Mouse (Mus musculus) hindbrain, postnatal 0 days (tissue): ENCODE data around the gene Olfr196. TPM values are rescaled to one million over a fixed set of nuclear protein-coding genes. Genes with fewer than 3 reads are reported as not detected.

Experiments
- ATAC-seq: fragments of 200-750 bp; cut with Nextera tagmentation; 2 replicates; pipeline ENCODE4 v1.8.0; 2017; ENCODE audit warnings: mild to moderate bottlenecking, moderate TSS enrichment, moderate library complexity
- DNase-seq: peaks from one replicate; pipeline ENCODE4 v3.0.0-alpha.2; 2015; ENCODE audit warnings: low spot score
- H3K27ac ChIP-seq: fragments of 300-500 bp; sonication (generic); 2 replicates; pipeline ENCODE4 v1.5.1; 2014; ENCODE audit warnings: mild to moderate bottlenecking
- H3K27me3 ChIP-seq: fragments of 300-500 bp; sonication (generic); 2 replicates; pipeline ENCODE4 v1.6.1; 2014; ENCODE audit warnings: low read length, mixed read lengths; ENCODE audit not compliant: insufficient read depth
- H3K36me3 ChIP-seq: fragments of 300-500 bp; sonication (generic); 2 replicates; pipeline ENCODE4 v1.6.1; 2014; ENCODE audit warnings: low read length, mixed read lengths; ENCODE audit not compliant: insufficient read depth
- H3K4me1 ChIP-seq: fragments of 300-500 bp; sonication (generic); 2 replicates; pipeline ENCODE4 v1.6.1; 2014; ENCODE audit warnings: antibody characterized with exemption, low read length, mixed read lengths; ENCODE audit not compliant: insufficient read depth
- H3K4me2 ChIP-seq: fragments of 300-500 bp; sonication (generic); 2 replicates; pipeline ENCODE4 v1.6.1; 2014; ENCODE audit warnings: low read depth, mild to moderate bottlenecking, low read length, moderate library complexity, mixed read lengths
- H3K4me3 ChIP-seq: fragments of 300-500 bp; sonication (generic); 2 replicates; pipeline ENCODE4 v1.5.1; 2014; ENCODE audit warnings: low read length
- H3K9ac ChIP-seq: fragments of 300-500 bp; sonication (generic); replicated peaks from 2 replicates; pipeline ENCODE4 v1.6.1; 2014; ENCODE audit warnings: mild to moderate bottlenecking, low read length, moderate library complexity, mixed read lengths
- H3K9me3 ChIP-seq: fragments of 300-500 bp; sonication (generic); 2 replicates; pipeline ENCODE4 v1.6.1; 2016; ENCODE audit warnings: low read length, mixed read lengths
- CTCF ChIP-seq: IDR thresholded peaks from 2 replicates; pipeline ENCODE4 v1.5.1; 2016; ENCODE audit warnings: antibody characterized with exemption, control low read depth, low read depth
- WGBS: fragments of 180-500 bp; shearing (Covaris S2); extraction: QIAGEN DNeasy Blood & Tissue Kit; methylation state at CpG from one replicate; pipeline ENCODE4 v1.1.7; 2014; 5-methylcytosine and 5-hydroxymethylcytosine counted together
- polyA plus RNA-seq: library from polyadenylated mRNA; unstranded; fragments of >200 nt; fragmentation: Nextera tagmentation; extraction: Ambion mirVana; gene quantifications from 2 replicates; pipeline ENCODE4 v1.2.1, GENCODE M21; 2015
- total RNA-seq: library from RNA; depleted of rRNA; stranded (reverse); fragments of >200 nt; gene quantifications from 2 replicates; pipeline ENCODE4 v1.2.3, GENCODE M21; 2014; rRNA removed

The Olfr196 gene
- total and polyA plus RNA-seq, 2 experiments from 2014 or later = not detected

DNA sequence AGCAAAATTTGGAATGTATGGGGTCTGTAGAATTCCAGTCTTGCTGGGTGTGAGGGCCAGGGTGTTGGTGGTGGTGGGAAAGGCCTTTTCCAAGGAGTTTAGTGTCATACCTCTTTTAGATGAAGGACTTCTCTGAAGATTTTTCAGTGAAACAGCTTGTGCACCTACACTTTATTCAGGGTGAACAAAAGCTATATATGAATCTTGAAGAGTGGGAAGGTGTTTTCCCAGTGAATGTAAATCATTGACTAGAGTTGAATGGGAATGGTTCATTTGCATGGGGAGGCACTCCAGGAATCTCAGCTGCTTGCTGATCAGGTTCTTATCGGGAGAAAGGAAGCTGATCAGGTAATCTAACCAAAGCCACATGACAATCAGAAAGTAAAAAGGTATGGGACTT, 39.5 kb downstream of the Olfr196 start:
- Histone ChIP-seq H3K27me3 (no peaks in the 10 kb centered on the region), H3K9ac (no peak overlapping the region), H3K36me3 (no peaks in the 10 kb centered on the region), H3K4me2 (no peak overlapping the region), H3K9me3 (no peaks in the 10 kb centered on the region), H3K27ac (no peak overlapping the region), H3K4me1 (no peaks in the 10 kb centered on the region), H3K4me3 (no peak overlapping the region)
- no peak for TF ChIP-seq CTCF
- 83% methylated on average over 1 of the region's 1 CpGs for WGBS
- ATAC-seq = no peak
- no peak for DNase-seq

- Histone ChIP-seq H3K4me3 (no peak within 1 kb of the TSS), H3K4me1 (no peaks in the 10 kb centered on the region), H3K4me2 (no peak within 1 kb of the TSS), H3K27ac (no peak within 1 kb of the TSS), H3K9me3 (no peaks in the 10 kb centered on the region), H3K9ac (no peak within 1 kb of the TSS), H3K36me3 (no peaks in the 10 kb centered on the region), H3K27me3 (no peaks in the 10 kb centered on the region)
- DNase-seq (no peak), ATAC-seq (no peak)
- no peak for TF ChIP-seq CTCF
Measured at GRCm38 (mm10) chr16:59120969-59121368, 49.3 kb downstream of the Olfr196 start, which contains the start of gene Olfr194. Olfr194 (minus strand) TSS chr16:59121069.

Other genes with a start within 250 kb of the Olfr196 start
- gene Olfr181, start 241.7 kb downstream of the Olfr196 start, total RNA-seq = not detected in 2 replicates
- gene Olfr181, start 241.7 kb downstream of the Olfr196 start, polyA plus RNA-seq = not detected in 2 replicates
- gene Olfr180, start 241.1 kb downstream of the Olfr196 start, total RNA-seq = not detected in 2 replicates
- gene Olfr180, start 241.1 kb downstream of the Olfr196 start, polyA plus RNA-seq = not detected in 2 replicates
- gene Olfr183, start 175.1 kb downstream of the Olfr196 start, total RNA-seq = not detected in 2 replicates
- not detected in 2 replicates for gene Olfr183, start 175.1 kb downstream of the Olfr196 start, polyA plus RNA-seq
- not detected in 2 replicates for gene Olfr186, start 140.2 kb downstream of the Olfr196 start, total RNA-seq
- not detected in 2 replicates for gene Olfr186, start 140.2 kb downstream of the Olfr196 start, polyA plus RNA-seq
- not detected in 2 replicates for gene Olfr187, start 130.7 kb downstream of the Olfr196 start, total RNA-seq
- gene Olfr187, start 130.7 kb downstream of the Olfr196 start, polyA plus RNA-seq = not detected in 2 replicates
- not detected in 2 replicates for gene Olfr190, start 92.4 kb downstream of the Olfr196 start, total RNA-seq
- not detected in 2 replicates for gene Olfr190, start 92.4 kb downstream of the Olfr196 start, polyA plus RNA-seq
- not detected in 2 replicates for gene Olfr191, start 80.6 kb downstream of the Olfr196 start, total RNA-seq
- gene Olfr191, start 80.6 kb downstream of the Olfr196 start, polyA plus RNA-seq = not detected in 2 replicates
- gene Olfr193, start 58.6 kb downstream of the Olfr196 start, total RNA-seq = not detected in 2 replicates
- not detected in 2 replicates for gene Olfr193, start 58.6 kb downstream of the Olfr196 start, polyA plus RNA-seq
- not detected in 2 replicates for gene Olfr194, start 49.4 kb downstream of the Olfr196 start, total RNA-seq
- not detected in 2 replicates for gene Olfr194, start 49.4 kb downstream of the Olfr196 start, polyA plus RNA-seq
- not detected in 2 replicates for gene Olfr195, start 23.4 kb downstream of the Olfr196 start, total RNA-seq
- not detected in 2 replicates for gene Olfr195, start 23.4 kb downstream of the Olfr196 start, polyA plus RNA-seq
- not detected in 2 replicates for gene Olfr198, start 33.1 kb upstream of the Olfr196 start, total RNA-seq
- not detected in 2 replicates for gene Olfr198, start 33.1 kb upstream of the Olfr196 start, polyA plus RNA-seq
- gene Olfr199, start 49.3 kb upstream of the Olfr196 start, total RNA-seq = not detected in 2 replicates
- not detected in 2 replicates for gene Olfr199, start 49.3 kb upstream of the Olfr196 start, polyA plus RNA-seq
- gene Olfr201, start 102.2 kb upstream of the Olfr196 start, total RNA-seq = not detected in 2 replicates
- gene Olfr201, start 102.2 kb upstream of the Olfr196 start, polyA plus RNA-seq = not detected in 2 replicates
- gene Olfr202, start 116.3 kb upstream of the Olfr196 start, total RNA-seq = not detected in 2 replicates
- gene Olfr202, start 116.3 kb upstream of the Olfr196 start, polyA plus RNA-seq = not detected in 2 replicates
- gene Olfr203, start 128.4 kb upstream of the Olfr196 start, total RNA-seq = not detected in 2 replicates
- not detected in 2 replicates for gene Olfr203, start 128.4 kb upstream of the Olfr196 start, polyA plus RNA-seq
- gene Olfr204, start 147.8 kb upstream of the Olfr196 start, total RNA-seq = not detected in 2 replicates
- not detected in 2 replicates for gene Olfr204, start 147.8 kb upstream of the Olfr196 start, polyA plus RNA-seq
- not detected in 2 replicates for gene Olfr205, start 160.7 kb upstream of the Olfr196 start, total RNA-seq
- not detected in 2 replicates for gene Olfr205, start 160.7 kb upstream of the Olfr196 start, polyA plus RNA-seq
- not detected in 2 replicates for gene Olfr206, start 178.8 kb upstream of the Olfr196 start, total RNA-seq
- not detected in 2 replicates for gene Olfr206, start 178.8 kb upstream of the Olfr196 start, polyA plus RNA-seq
- not detected in 2 replicates for gene Olfr209, start 193.5 kb upstream of the Olfr196 start, total RNA-seq
- gene Olfr209, start 193.5 kb upstream of the Olfr196 start, polyA plus RNA-seq = not detected in 2 replicates
- gene Gabrr3, start 236.9 kb upstream of the Olfr196 start, total RNA-seq = not detected in 2 replicates
- 0.03 TPM in 1 of 2 replicates, not detected in the other for gene Gabrr3, start 236.9 kb upstream of the Olfr196 start, polyA plus RNA-seq